Mouse (Mus musculus) urinary bladder, postnatal 4 days (tissue): ENCODE measurements around the gene Poln.

Source experiments
- DNase-seq, 2 experiments: peaks; one replicate each; pipeline ENCODE4 v3.0.0; 2021 to 2022; ENCODE audit warnings: low spot score in 2 of 2

Gene Poln

GRCm38 (mm10) chr5:34186961-34187391 lies 17.7 kb upstream of the Poln start:
- peak; percentile 55 to 64 for DNase-seq

- DNase-seq: peak; percentile 17 to 52
Observed at GRCm38 (mm10) chr5:34186391-34186790, 17.1 kb upstream of the Poln start.

GRCm38 (mm10) chr5:34185791-34186190 lies 16.5 kb upstream of the Poln start:
- DNase-seq: peak in 1 of 2 experiments; percentile 15

- DNase-seq: peak in 1 of 2 experiments; percentile 34
Observed at GRCm38 (mm10) chr5:34185051-34185580, 15.9 kb upstream of the Poln start.

GRCm38 (mm10) chr5:34183976-34184375 lies 14.7 kb upstream of the Poln start:
- peak; percentile 13 to 51 for DNase-seq

GRCm38 (mm10) chr5:34183156-34183880 lies 14.1 kb upstream of the Poln start:
- DNase-seq: peak; percentile 17 to 58

- DNase-seq: peak; percentile 14 to 50
Observed at GRCm38 (mm10) chr5:34182486-34182885, 13.2 kb upstream of the Poln start.

GRCm38 (mm10) chr5:34177821-34178220 lies 8.6 kb upstream of the Poln start:
- peak in 1 of 2 experiments; percentile 50 for DNase-seq

- DNase-seq: no peak
Observed at GRCm38 (mm10) chr5:34177091-34177490, 7.8 kb upstream of the Poln start.

- peak in 1 of 2 experiments; percentile 50 for DNase-seq
Observed at GRCm38 (mm10) chr5:34176691-34177090, 7.4 kb upstream of the Poln start.

GRCm38 (mm10) chr5:34175403-34175694 lies 6.1 kb upstream of the Poln start:
- no peak for DNase-seq

GRCm38 (mm10) chr5:34174550-34175402 lies 5.5 kb upstream of the Poln start:
- no peak for DNase-seq

GRCm38 (mm10) chr5:34174021-34174420 lies 4.8 kb upstream of the Poln start:
- DNase-seq: no peak

GRCm38 (mm10) chr5:34170726-34171125 lies 1.5 kb upstream of the Poln start:
- no peak for DNase-seq

- no peak for DNase-seq
Observed at GRCm38 (mm10) chr5:34169954-34170353, 706 bp upstream of the Poln start.

GRCm38 (mm10) chr5:34167857-34168256 lies 1.4 kb downstream of the Poln start:
- DNase-seq: no peak

- DNase-seq: no peak
Observed at GRCm38 (mm10) chr5:34165793-34166192, 3.5 kb downstream of the Poln start.

GRCm38 (mm10) chr5:34148476-34148875 lies 20.8 kb downstream of the Poln start:
- DNase-seq: no peak

GRCm38 (mm10) chr5:34147554-34147953 lies 21.7 kb downstream of the Poln start:
- no peak for DNase-seq

GRCm38 (mm10) chr5:34139751-34140150 lies 29.5 kb downstream of the Poln start:
- no peak for DNase-seq

GRCm38 (mm10) chr5:34132731-34133130 lies 36.5 kb downstream of the Poln start:
- no peak for DNase-seq

GRCm38 (mm10) chr5:34124131-34124530 lies 45.1 kb downstream of the Poln start:
- DNase-seq: no peak
